Mouse (Mus musculus) cerebellum, postnatal 36 days (tissue): ENCODE results near the gene Npm1.

Experiments
- DNase-seq, 2 experiments: peaks; one replicate each; pipeline ENCODE4 v3.0.0; 2021 to 2022; ENCODE audit warnings: mixed read lengths in 2 of 2

Npm1 gene

DNA sequence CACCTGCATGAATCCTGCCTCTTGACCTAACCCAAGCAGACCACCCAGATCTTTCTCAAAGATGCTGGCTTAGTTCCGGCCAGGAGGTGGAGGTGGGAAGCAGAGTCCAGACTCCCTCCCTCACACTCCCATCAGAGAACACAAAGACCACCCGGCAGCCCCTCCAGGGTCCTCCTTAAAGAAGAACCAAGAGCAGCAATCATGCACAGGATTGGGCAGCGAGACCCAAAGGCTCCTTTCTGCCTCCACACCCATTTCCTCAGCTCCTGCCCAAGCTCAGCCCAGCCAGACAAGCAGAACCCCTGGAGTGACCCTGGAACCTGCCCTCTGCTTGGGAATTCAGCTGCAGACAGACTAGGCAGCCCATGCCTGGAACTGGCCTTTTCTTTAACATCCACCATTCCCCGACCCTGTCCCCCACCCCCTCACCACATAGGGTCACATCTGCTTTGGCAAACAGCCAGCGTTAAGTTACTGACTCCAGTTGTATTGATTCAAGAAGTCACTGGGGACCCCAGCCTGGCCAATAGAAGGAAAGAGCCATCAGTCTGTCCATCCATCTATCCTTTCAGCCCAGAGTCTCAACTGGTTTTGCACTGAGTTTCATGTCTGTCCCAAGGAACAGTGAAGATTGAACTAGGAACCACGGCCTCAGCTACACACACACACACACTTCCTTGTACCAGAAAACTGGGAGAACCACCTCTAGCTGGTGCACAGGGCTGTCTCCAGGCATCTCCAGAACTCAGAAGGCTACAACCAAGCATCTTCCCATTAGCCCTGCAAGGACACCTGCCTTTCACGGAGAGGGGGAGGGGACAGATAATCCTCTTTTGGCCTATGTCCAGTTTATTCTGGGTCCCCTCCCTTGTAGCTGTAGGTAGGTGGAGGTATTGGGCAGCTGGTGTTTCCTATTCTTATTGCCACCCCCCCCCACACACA lies 17.5 kb downstream of the Npm1 start:
- DNase-seq = no peak

DNA sequence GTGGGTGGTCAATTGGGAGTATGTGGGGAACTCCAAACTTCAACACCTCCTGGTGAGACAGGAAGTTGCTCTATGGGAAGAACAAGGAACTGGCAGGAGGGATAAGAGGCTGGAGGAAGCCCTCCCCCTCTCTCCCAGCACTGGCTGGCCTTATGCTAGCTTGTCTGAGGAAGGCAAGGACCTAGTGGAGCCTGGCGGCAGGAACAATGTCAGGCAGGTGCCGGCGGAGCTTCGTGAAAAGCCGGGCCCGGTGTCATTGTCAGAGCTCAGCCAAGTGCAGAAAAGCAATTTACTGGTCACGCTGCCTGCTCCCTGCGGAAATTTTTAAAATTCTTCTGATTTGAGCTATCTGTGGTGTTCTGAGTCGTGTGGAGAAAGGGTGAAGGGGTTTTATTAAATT lies 19.1 kb downstream of the Npm1 start:
- no peak for DNase-seq

DNA sequence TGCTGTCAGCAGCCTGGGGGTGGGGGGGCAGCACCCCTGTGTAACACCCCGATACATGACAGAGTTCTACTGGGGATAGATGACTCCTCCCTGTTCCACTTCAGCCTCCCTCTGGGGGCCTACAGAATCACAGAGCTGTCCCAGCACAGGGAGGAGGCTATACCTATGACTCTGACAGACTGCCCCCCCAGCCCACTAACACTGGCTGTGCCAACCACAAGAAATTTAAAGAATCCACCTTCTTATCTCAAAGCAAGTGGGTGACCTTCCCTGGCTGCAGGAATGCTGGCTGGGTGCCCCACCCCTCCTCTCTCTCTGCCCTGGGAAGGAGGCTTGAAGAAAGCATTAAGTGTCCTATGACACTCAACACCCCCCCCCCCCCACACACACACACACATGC lies 20.2 kb downstream of the Npm1 start:
- no peak for DNase-seq

DNA sequence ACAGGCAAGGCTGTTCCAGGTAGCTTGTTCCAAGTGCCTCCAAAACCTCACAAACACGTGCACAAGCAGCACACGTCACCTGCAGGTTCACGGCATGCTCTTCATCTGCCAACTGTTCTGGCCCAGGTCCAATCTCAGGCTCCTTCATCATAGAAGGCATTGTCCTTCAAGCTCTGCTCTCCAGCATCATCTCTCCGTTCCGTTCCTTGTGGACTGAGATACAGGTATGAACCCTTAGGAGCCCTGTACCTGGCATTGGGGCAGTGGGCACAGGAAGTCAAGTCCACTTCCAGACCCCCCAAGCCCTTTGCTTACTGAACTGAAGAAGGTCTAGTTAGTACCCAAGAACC lies 22.9 kb downstream of the Npm1 start:
- no peak for DNase-seq

DNA sequence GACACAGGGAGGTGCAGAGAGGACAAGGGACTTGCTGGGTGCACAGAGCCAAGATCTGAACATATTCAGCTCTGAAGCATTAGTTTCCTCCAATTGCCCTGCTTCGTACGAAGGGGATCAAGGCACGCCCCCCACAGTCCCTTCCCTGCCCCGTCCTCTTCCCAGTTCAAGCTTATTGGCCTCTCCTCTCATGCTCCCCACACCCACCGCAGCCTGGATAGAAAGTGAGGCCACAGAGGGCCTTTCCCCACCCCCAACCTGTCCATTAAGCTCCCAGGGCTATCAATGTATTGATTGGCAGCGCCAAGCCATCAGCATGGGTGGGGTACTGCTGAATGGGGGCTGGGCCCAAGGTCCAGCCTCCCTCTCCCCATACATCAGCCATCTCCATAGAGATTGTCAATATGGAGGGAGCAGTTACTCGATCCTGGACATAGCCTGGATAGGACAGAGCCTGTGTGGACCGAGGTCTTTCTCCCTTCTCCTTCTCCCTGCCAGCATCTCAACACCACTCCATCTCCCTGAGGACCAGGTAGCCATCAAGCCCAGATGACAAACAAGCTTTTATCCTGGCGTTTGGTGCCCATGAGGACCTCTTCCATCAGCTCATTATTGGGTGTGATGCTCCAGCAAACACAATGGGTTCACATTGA lies 23.4 kb downstream of the Npm1 start:
- DNase-seq = no peak

DNA sequence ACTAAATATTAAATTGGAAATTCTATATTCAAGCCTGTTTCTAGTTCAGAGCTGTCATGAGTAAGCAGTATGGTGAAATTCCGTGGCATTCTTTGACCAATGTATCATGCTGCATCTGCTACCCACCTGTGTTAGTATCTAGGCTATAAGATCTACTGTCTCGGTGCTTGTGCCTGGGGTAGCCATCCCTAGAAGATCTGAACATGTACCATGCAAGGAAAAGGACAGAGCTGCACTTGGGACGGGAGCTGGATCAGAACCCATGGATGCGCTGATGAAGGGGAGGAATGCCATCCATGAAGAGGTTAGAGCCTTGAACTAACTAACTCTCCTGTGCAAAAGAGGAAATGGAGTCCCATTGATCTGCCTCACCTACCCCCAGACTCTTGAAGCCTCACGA lies 24.3 kb downstream of the Npm1 start:
- no peak for DNase-seq

DNA sequence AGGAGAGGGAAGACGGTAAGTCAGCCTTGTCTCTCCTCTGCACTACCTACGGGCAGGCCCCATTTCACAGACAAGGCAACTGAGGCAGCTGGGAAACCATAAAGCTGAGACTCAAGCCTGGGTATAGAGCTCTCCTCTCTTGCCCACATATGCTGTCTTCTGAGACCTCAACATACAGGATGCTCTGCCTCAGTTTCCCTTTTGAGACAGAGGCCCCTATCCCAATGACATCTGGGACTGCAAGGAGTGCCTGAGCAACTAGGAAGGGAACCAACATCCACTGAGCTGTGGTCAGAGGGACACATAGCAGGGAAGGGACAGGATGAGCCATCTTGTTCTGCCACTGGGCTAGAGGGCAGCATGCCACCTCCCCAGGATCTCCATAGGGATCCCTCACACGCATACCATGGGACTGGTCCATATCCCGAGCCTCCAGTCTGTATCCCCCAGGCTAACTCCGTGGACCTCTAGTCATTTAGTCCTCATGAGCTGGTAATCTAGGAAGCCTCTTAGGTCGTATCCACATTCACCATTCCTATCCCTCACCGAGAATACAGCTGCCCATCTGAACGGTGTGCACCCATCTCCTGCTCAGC lies 28.5 kb downstream of the Npm1 start:
- DNase-seq = no peak

DNA sequence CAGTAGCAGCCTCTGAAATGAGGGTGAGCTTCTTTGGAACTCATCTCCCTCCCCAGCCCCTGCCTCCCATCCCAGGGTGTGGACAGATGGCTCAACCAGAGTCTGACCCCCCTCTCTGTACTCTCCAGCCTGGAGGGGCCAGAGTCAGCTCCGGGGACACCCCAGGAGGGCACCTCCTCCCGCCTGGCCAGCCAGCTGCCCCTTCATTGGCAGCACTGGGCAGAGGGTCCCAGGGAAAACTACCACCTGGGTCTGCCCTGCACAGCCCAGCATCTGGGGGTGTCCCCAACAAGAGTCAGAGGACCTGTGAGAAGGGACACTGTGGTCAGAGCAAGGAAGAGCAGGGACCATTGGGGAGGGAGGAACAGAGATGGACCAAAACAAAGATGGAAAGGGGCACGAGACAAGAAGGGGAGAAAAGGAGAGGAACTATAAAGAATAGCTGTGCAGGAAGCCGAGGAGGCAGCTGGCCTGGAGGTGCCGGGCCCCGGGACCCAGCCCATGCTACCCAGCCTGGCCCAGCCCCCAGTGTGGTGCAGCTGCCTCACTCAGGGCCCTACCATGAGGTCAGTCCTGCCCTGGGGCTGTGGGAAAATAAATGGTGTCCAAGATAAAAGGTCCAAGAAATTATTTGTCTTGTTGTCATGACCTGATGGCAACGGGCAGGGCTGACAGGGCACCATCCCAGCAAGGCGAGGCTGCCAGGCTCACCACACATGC lies 30.2 kb downstream of the Npm1 start:
- no peak for DNase-seq

DNA sequence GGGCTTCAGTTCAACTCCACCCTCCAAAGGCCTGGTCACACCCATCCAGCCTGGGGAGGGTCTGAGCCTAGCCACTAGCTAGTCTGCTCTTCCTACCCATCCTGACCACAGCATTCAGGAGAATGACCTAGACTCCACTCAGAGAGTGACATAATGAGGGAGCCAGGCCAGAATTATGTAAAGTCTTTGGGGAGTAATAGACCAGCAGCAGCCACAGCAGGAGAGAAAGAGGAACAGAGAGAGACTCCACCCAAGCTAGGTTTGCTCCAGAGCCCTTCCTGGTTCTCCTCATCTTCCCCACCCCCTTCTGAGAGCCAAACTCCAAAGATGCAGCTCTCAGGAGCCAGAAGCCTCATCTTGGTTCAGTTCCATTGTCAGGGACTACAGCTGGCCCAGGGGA lies 35.9 kb downstream of the Npm1 start:
- no peak for DNase-seq

DNA sequence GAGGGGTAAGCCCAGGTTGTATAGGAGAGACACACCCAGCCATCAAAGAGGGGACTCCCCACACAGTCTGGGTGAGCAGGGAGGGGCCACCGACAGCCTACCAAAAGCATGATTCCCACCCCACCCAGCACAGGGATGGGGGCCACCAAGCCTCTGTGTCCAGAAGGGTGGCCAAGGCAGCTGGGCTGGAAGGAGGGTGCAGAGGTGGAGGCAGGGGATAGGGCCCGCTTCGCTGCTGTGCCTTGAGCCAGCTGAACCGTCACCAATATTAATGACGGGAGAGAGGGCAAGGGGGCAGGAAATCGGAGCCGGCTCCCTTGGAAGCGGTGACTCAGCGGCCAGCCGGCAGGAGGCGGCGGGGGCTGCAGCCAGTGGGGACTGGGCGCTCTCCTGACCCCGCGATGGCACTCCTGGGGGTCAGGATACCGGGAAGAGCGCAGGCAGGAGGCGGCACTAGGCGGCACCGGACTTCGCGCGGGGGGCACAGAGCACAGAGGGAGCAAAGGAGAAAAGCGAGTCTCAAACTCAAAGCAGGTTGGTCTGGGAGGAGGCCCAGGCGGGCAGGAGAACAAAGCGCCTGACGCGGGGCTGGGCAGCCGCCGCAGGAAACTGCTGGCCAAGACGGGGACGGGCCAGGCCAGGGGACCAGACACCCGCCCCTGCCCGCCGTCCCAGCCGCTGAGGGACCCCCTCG lies 40.3 kb downstream of the Npm1 start:
- DNase-seq = no peak

DNA sequence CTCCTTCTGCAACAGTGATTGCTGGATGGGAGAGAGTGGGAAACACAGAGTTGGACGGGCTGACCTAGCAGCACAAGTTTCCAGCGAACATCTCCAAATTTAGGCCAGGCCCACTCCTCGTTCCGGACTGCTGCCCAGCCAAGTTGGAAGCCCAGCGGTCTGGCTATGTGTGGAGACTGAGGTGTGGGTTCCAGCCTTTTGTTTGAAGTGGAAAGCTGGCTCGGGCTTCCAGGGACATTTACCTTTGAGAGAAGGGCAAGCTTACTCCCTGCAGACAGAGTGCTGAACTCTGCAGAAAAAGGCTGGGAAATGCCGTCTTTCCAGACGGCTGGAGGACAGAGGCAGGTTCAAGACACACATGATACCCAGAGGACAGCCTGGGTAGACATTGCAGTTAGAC lies 43.5 kb downstream of the Npm1 start:
- no peak for DNase-seq

DNA sequence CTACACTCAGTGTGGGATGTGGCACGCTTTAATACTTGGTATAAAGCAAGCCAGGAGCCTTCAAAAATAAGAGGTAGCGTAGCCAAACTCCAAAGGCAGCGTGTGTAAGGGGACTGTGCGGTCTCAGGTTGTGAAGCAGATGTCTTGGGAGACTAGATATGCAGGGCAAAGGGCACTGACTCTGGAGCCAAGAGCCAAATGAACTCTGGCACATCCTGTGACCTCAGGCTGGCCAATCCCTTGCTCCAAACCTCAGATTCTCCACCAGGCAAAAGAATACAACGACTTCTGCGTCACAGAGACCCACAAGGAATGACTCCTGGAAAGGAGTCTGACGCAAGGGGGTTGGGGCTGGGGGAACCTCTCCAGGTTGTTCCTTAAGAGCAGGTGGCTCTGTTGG lies 43.9 kb downstream of the Npm1 start:
- no peak for DNase-seq

DNA sequence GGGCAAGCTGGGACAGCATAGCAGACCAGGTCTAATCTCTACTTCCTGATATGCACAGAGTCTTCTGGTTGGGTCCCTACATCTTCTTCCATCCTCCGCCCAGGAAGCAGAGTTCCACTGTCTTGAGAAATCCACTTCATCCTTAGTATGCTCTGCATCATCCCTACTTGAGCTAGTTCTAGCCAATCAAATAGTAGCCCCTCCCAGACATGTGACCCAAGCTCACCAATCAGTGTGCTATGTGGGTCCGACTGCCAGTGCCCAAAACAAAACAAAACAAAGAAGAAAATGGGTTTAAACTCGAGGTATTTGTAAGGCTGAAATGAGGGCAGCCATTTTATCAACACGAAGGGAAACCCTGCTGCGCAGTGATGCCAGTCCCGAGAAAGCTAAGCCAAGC lies 44.5 kb downstream of the Npm1 start:
- no peak for DNase-seq

DNA sequence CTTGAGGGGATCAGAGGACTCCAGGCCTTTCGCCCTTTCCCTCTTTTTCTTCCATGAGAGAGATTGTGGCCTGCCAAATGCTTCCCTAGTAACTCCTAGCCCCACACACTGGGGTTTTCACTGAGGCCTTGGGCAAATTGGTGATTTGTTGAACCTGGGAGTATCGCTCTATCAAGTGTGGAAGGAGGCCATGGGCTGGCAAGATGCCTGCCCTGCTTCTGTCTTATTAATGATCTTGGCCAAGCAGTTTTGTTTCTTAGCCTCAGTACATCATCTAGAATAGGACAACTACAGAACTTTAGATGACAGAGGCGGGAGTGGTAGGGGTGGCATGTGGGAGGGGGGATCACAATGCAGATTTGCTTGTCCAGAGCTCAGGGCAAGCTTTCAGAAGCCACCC lies 47.2 kb downstream of the Npm1 start:
- DNase-seq = no peak

DNA sequence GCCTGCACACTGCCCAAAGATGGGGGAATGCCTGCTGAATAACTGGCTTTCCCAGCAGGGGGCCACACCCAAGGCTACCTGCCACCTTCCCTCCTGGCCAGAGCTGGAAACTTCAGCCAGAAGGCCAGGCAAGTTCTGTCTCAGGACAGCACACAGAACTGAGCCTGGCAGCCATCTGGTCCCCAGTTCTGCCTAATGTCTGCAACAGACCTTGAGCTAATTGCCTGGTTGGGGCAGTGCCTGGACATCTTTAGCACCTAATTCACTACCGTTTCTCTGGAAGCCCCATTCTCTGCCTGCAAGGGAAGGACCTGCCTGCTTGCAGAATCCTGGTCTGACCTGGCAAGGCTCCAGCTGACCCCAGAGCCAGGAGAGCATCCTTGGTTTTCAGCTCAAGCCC lies 50.6 kb downstream of the Npm1 start:
- DNase-seq = peak; percentile 43 to 55

DNA sequence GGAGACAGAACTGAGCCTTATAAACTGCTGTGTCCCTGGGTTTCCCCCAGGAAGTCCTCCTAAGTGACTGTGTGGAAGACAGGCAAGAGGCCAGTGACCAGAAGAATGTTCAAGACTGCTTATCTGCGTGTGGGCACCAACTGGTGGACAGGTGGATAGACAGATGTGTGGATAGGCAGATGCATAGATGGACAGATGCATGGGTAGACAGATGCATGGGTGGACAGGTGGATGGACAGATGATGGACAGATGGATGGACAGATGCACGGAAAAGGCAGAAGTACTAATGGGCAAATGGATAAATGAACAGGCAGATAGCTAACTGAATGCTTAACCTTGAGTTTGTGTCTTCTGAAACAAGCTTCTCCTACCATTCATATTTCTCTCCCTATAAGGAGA lies 52.9 kb downstream of the Npm1 start:
- DNase-seq = no peak

DNA sequence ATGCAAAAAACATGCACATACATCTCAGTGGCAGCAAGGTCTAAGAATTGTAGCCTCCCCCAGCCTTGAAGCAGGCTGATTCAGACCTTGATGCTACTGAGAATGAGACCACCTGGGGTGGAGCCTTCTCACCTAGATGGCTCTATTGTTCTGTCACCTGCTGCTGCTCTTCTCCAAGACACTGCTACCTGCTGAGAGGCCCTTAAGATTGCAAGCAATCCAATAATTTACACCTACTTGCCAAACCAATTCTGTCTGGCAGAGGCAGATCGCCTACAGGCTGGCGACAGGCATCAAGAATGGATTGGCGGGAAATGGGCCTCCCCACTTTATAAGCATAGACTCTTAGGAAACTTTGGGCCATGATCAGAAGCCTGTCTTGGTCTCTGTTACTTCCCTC lies 55.5 kb downstream of the Npm1 start:
- no peak for DNase-seq

DNA sequence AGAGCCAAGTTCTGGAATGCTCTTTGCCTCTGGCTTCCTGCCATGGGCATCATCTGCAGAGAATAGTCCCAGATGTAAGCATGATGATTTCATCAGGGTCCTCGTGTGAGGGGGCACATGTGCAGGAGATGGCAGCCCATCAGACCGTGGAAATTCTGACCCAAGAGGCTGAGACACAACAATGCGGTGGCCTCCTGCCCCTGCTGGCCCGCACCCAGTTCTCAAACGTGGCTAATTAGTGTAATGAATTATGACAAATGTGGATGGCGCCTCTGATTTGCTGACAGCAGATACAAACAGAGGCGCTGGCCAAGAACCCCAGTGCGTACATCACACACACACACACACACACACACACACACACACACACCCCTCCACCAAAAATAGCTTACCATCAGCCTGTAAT lies 58.1 kb downstream of the Npm1 start:
- no peak for DNase-seq

DNA sequence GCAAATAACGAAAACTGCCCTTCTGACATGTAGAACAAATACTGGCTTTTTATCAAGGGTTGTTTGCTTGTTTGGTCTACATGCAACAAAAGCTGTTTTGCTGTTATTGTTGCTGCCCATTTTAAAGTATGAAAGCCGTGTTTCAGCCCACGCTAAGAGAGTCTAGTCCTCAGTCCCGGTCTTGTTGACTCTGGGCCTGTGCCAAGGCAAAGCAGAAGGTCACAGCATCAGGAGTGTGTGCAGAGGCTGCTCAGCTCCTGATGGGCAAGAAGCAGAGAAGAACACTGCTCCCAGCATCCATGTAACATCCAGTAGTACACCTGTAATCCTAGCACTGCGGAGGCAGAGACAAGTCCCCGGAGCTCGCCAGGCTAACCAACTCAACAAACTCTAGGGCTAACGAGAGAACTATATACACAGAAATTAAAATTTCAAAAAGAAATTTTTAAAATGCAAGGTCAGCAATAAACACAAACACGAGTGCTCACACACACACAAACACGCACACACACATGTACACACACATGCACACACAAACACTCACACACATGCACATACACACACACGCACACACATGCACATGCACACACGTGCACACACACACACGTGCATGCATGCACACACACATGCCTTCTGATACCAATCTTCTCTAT lies 59.6 kb downstream of the Npm1 start:
- no peak for DNase-seq
